Comparison of ENCODE assay signal across 7 mouse cellular contexts in genomic region chr14:8242388-8242920, GRCm38 (mm10). TPM values are rescaled to one million over a fixed set of nuclear protein-coding genes. Genes with fewer than 3 reads are reported as not detected.
DNase-seq lines count a peak whose midpoint lies in the region; ATAC-seq and TF ChIP-seq lines count a peak whose summit lies in the region.

No protein-coding gene starts in this region.

- no peaks in the 10 kb centered on the region for H3K9me3 ChIP-seq in hindbrain, embryonic 16.5 days (ENCODE audit: control insufficient read depth, low read length)
- no peaks in the 10 kb centered on the region for H3K9me3 ChIP-seq in midbrain, embryonic 16.5 days (replicated peaks; ENCODE audit: control insufficient read depth, low read length, poor library complexity, severe bottlenecking)

- intact Hi-C loops in left cerebral cortex, postnatal 25 days (cut with DNase I): loop anchor here (2.0 kb wide), 1 partner anchor 104 kb away; no protein-coding TSS in a partner anchor

- H3K27ac ChIP-seq in embryonic fibroblast, embryonic 13.5 days (ENCODE audit: insufficient read depth, low read length): no peak overlapping the region
- no peak overlapping the region for H3K27ac ChIP-seq in hindbrain, embryonic 16.5 days (ENCODE audit: low read depth, low read length)
- peak overlapping the region; percentile 39; the same call in 1 of the 2 replicates for H3K27ac ChIP-seq in midbrain, embryonic 16.5 days (ENCODE audit: low read length)

- WGBS in hindbrain, embryonic 16.5 days: 67% methylated on average over 5 of the region's 5 CpGs
- 55% methylated on average over 5 of the region's 5 CpGs for WGBS in midbrain, embryonic 16.5 days

- TF ChIP-seq POLR2A in embryonic fibroblast, embryonic 13.5 days (IDR thresholded peaks at IDR 0.05; ENCODE audit: low read depth, low read length): no peak

- no peak overlapping the region; the same call in 1 of the 2 replicates for H3K9ac ChIP-seq in hindbrain, embryonic 16.5 days (ENCODE audit: low read depth, low read length)
- H3K9ac ChIP-seq in midbrain, embryonic 16.5 days (ENCODE audit: low read depth, low read length): no peak overlapping the region

- H3K4me3 ChIP-seq in embryonic fibroblast, embryonic 13.5 days (ENCODE audit: insufficient read depth, low read length): no peak overlapping the region
- no peak overlapping the region for H3K4me3 ChIP-seq in hindbrain, embryonic 16.5 days (ENCODE audit: low read length)
- no peak overlapping the region for H3K4me3 ChIP-seq in midbrain, embryonic 16.5 days (ENCODE audit: low read depth, low read length)

- no peaks in the 10 kb centered on the region for H3K27me3 ChIP-seq in hindbrain, embryonic 16.5 days (replicated peaks; ENCODE audit: control insufficient read depth, insufficient read depth, low read length)
- H3K27me3 ChIP-seq in midbrain, embryonic 16.5 days (ENCODE audit: control insufficient read depth, insufficient read depth, low read depth, low read length): no peaks in the 10 kb centered on the region

- no peaks in the 10 kb centered on the region for H3K4me1 ChIP-seq in embryonic fibroblast, embryonic 13.5 days (ENCODE audit: control insufficient read depth, insufficient read depth, low read length)
- no peaks in the 10 kb centered on the region for H3K4me1 ChIP-seq in hindbrain, embryonic 16.5 days (ENCODE audit: control insufficient read depth, insufficient read depth, low read depth, low read length)
- peaks cover 4% of the 10 kb centered on the region; the same call in 1 of the 2 replicates for H3K4me1 ChIP-seq in midbrain, embryonic 16.5 days (ENCODE audit: control insufficient read depth, insufficient read depth, low read length)

- TF ChIP-seq CTCF in embryonic fibroblast, embryonic 13.5 days (IDR thresholded peaks at IDR 0.05; ENCODE audit: borderline replicate concordance, insufficient read depth, low read length): peak; percentile 73; the same call in 1 of the 2 replicates

- DNase-seq in ES-CJ7 (ENCODE audit: low read depth, low spot score) (peak; percentile 49), adipocyte (ENCODE audit: low spot score) (peak; percentile 56)
- peak; percentile 42 to 62 for DNase-seq in left cerebral cortex, postnatal 25 days (ENCODE audit: low spot score in 2 of 2)

- peak; percentile 87 for ATAC-seq in hindbrain, embryonic 16.5 days
- ATAC-seq in midbrain, embryonic 16.5 days: peak; percentile 81
- no peak for ATAC-seq in activated CD4-positive, CD25-positive, alpha-beta regulatory T cell, adult 4 months

- no peaks in the 10 kb centered on the region for H3K36me3 ChIP-seq in hindbrain, embryonic 16.5 days (ENCODE audit: control insufficient read depth, insufficient read depth, low read length)
- H3K36me3 ChIP-seq in midbrain, embryonic 16.5 days (ENCODE audit: control insufficient read depth, insufficient read depth, low read length): no peaks in the 10 kb centered on the region

- no peak overlapping the region for H3K4me2 ChIP-seq in hindbrain, embryonic 16.5 days (ENCODE audit: low read length)
- H3K4me2 ChIP-seq in midbrain, embryonic 16.5 days (ENCODE audit: low read length): no peak overlapping the region

RNA-seq across cellular contexts. Expression of gene Acox2, which starts 16.7 kb away (rescaled TPM):
- polyA plus RNA-seq in embryonic fibroblast, embryonic 13.5 days (2011; ENCODE audit: insufficient read length, low read depth, missing spikeins): 1.3 TPM in 1 of 2 replicates, not detected in the other
- polyA plus RNA-seq in hindbrain, embryonic 16.5 days (2015; fragmentation: Nextera tagmentation; extraction: Ambion mirVana): 0.09 and 0.23 TPM in 2 replicates
- not detected for total RNA-seq in left cerebral cortex, postnatal 25 days (2021)
- polyA plus RNA-seq in midbrain, embryonic 16.5 days (2015; fragmentation: Nextera tagmentation; extraction: Ambion mirVana): not detected in 2 replicates
- polyA plus RNA-seq in activated CD4-positive, CD25-positive, alpha-beta regulatory T cell, adult 4 months (2017; shearing (Covaris generic)): not detected

RNA-seq across cellular contexts. Expression of gene Kctd6, which starts 28.5 kb away (rescaled TPM):
- 9.5 and 10.2 TPM in 2 replicates for polyA plus RNA-seq in embryonic fibroblast, embryonic 13.5 days (2011; ENCODE audit: insufficient read length, low read depth, missing spikeins)
- 5.4 and 5.7 TPM in 2 replicates for polyA plus RNA-seq in hindbrain, embryonic 16.5 days (2015; fragmentation: Nextera tagmentation; extraction: Ambion mirVana)
- total RNA-seq in left cerebral cortex, postnatal 25 days (2021): 10 to 100 TPM; 40.5 to 43.5 TPM
- polyA plus RNA-seq in midbrain, embryonic 16.5 days (2015; fragmentation: Nextera tagmentation; extraction: Ambion mirVana): 7.2 and 9.5 TPM in 2 replicates
- 1 to 10 TPM; 3.2 to 4.5 TPM for polyA plus RNA-seq in activated CD4-positive, CD25-positive, alpha-beta regulatory T cell, adult 4 months (2017; shearing (Covaris generic))
